Mouse (Mus musculus) liver, embryonic 11.5 days (tissue): ENCODE measurements around the gene Lysmd2. TPM values are rescaled to one million over a fixed set of nuclear protein-coding genes. Genes with fewer than 3 reads are reported as not detected.
"Not testable (repeated sequence)": the region's sequence is repeated elsewhere in the genome, so short reads cannot be mapped to it uniquely, and the experiment has no call there.

Experiments
- ATAC-seq: fragments of 200-750 bp; cut with Nextera tagmentation; replicated peaks from 2 replicates; pipeline ENCODE4 v1.8.0; 2017; ENCODE audit warnings: moderate number of reproducible peaks, mild to moderate bottlenecking, moderate TSS enrichment, moderate library complexity; ENCODE audit not compliant: low FRiP score
- DNase-seq: peaks from one replicate; pipeline ENCODE4 v3.0.0-alpha.2; 2017; ENCODE audit warnings: low spot score
- H3K27ac ChIP-seq: fragments of 300-500 bp; sonication (generic); 2 replicates; pipeline ENCODE4 v1.5.1; 2014; ENCODE audit warnings: mild to moderate bottlenecking, low read depth, low read length, control low read depth
- H3K27me3 ChIP-seq: fragments of 300-500 bp; sonication (generic); replicated peaks from 2 replicates; pipeline ENCODE4 v1.6.1; 2014; ENCODE audit warnings: low read length, mixed read lengths; ENCODE audit not compliant: control insufficient read depth, insufficient read depth
- H3K36me3 ChIP-seq: fragments of 300-500 bp; sonication (generic); 2 replicates; pipeline ENCODE4 v1.6.1; 2014; ENCODE audit warnings: mild to moderate bottlenecking, low read length, moderate library complexity, mixed read lengths; ENCODE audit not compliant: control insufficient read depth, insufficient read depth
- H3K4me1 ChIP-seq: fragments of 300-500 bp; sonication (generic); replicated peaks from 2 replicates; pipeline ENCODE4 v1.6.1; 2014; ENCODE audit warnings: low read length, mixed read lengths; ENCODE audit not compliant: control insufficient read depth, insufficient read depth
- H3K4me2 ChIP-seq: fragments of 300-500 bp; sonication (generic); 2 replicates; pipeline ENCODE4 v1.6.1; 2014; ENCODE audit warnings: mild to moderate bottlenecking, control low read depth, moderate library complexity
- H3K4me3 ChIP-seq: fragments of 300-500 bp; sonication (generic); 2 replicates; pipeline ENCODE4 v1.5.1; 2014; ENCODE audit warnings: low read depth, low read length, control low read depth
- H3K9ac ChIP-seq: fragments of 300-500 bp; sonication (generic); 2 replicates; pipeline ENCODE4 v1.6.1; 2014; ENCODE audit warnings: low read depth, low read length, control low read depth
- H3K9me3 ChIP-seq: fragments of 300-500 bp; sonication (generic); 2 replicates; pipeline ENCODE4 v1.6.1; 2016; ENCODE audit warnings: low read length, inconsistent platforms, mixed read lengths; ENCODE audit not compliant: control insufficient read depth
- WGBS: fragments of 180-500 bp; shearing (Covaris S2); extraction: QIAGEN DNeasy Blood & Tissue Kit; methylation state at CpG from one replicate; pipeline ENCODE4 v1.1.7; 2014; 5-methylcytosine and 5-hydroxymethylcytosine counted together
- polyA plus RNA-seq: library from polyadenylated mRNA; unstranded; fragments of >200 nt; fragmentation: Nextera tagmentation; extraction: Ambion mirVana; gene quantifications from 2 replicates; pipeline ENCODE4 v1.2.1, GENCODE M21; 2014

Lysmd2 gene
- polyA plus RNA-seq, 1 experiment from 2014 or later: 10.1 TPM

GRCm38 (mm10) chr9:75645405-75645804 is 19.9 kb downstream of the Lysmd2 start:
- no peaks in the 10 kb centered on the region for H3K4me1 ChIP-seq
- ATAC-seq: peak; percentile 61
- no peak overlapping the region for H3K27ac ChIP-seq
- no peak overlapping the region for H3K4me2 ChIP-seq
- no peaks in the 10 kb centered on the region for H3K27me3 ChIP-seq
- H3K36me3 ChIP-seq: no peaks in the 10 kb centered on the region
- WGBS: 41% methylated on average over 3 of the region's 3 CpGs
- no peak overlapping the region for H3K4me3 ChIP-seq
- no peak for DNase-seq
- no peak overlapping the region for H3K9ac ChIP-seq
- no peaks in the 10 kb centered on the region for H3K9me3 ChIP-seq

GRCm38 (mm10) chr9:75653981-75654911 is 28.7 kb downstream of the Lysmd2 start:
- ATAC-seq: peak; percentile 71; the same call in 1 of the 2 replicates
- WGBS: 37% methylated on average over 12 of the region's 12 CpGs
- Histone ChIP-seq H3K36me3 (no peaks in the 10 kb centered on the region), H3K9ac (no peak overlapping the region), H3K4me3 (no peak overlapping the region), H3K27me3 (no peaks in the 10 kb centered on the region), H3K9me3 (no peaks in the 10 kb centered on the region), H3K27ac (no peak overlapping the region; the same call in 1 of the 2 replicates), H3K4me1 (peaks cover 7% of the 10 kb centered on the region; the same call in 1 of the 2 replicates), H3K4me2 (no peak overlapping the region)
- no peak for DNase-seq

GRCm38 (mm10) chr9:75656456-75656855 is 30.9 kb downstream of the Lysmd2 start:
- 84% methylated on average over 3 of the region's 3 CpGs for WGBS
- H3K9me3 ChIP-seq, H3K4me3 ChIP-seq, H3K27ac ChIP-seq, DNase-seq, ATAC-seq, H3K4me1 ChIP-seq, H3K9ac ChIP-seq, H3K4me2 ChIP-seq, H3K27me3 ChIP-seq, H3K36me3 ChIP-seq: not testable (repeated sequence)

DNA sequence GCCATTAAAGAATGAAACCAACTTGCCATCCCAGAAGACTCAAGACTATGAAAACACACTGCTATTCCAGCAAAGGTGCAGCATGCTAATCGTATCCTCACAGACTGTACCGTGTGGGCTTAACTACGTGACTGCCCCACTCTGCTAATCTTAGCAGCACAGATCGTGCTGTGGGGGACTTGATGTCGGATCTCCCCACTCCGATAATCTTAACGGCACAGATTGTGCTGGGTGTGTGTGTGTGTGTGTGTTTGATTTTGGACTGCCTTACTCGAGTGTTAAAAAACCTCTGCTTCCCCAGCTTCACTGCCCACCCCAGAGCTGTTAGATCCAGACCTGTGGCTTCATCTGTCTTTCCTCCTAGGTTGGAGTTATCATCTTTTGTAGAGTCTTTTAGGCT is 35.4 kb downstream of the Lysmd2 start:
- ATAC-seq (no peak), DNase-seq (no peak)
- no peaks in the 10 kb centered on the region for H3K4me1 ChIP-seq
- 70% methylated on average over 8 of the region's 8 CpGs for WGBS
- no peak overlapping the region for H3K4me3 ChIP-seq
- no peaks in the 10 kb centered on the region for H3K9me3 ChIP-seq
- H3K36me3 ChIP-seq: no peaks in the 10 kb centered on the region
- no peak overlapping the region for H3K4me2 ChIP-seq
- H3K9ac ChIP-seq: no peak overlapping the region
- H3K27ac ChIP-seq: no peak overlapping the region
- H3K27me3 ChIP-seq: no peaks in the 10 kb centered on the region

DNA sequence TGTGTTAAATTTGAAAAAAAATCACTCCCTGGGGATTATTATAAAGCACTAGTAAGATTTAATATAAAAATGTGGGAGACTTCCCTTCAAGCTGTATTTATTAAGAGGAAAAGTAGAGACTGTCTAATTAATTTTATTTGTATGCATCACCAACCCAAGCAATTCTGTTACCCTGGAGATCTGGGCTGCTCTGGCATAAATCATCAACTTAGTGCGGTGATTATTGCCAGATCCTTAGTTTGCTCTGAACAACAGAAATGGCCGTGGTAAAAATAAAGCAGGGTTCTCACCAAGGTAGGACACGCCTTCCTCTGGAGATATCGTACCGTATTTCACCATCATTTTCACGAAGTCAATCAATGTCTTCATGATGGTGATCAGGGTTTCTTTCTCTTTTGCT is 39.8 kb downstream of the Lysmd2 start:
- no peak overlapping the region for H3K4me3 ChIP-seq
- no peak for DNase-seq
- H3K9ac ChIP-seq: no peak overlapping the region
- H3K9me3 ChIP-seq: no peaks in the 10 kb centered on the region
- no peaks in the 10 kb centered on the region for H3K27me3 ChIP-seq
- no peaks in the 10 kb centered on the region for H3K4me1 ChIP-seq
- H3K36me3 ChIP-seq: no peaks in the 10 kb centered on the region
- no peak for ATAC-seq
- H3K27ac ChIP-seq: no peak overlapping the region
- WGBS: 87% methylated on average over 6 of the region's 6 CpGs
- no peak overlapping the region for H3K4me2 ChIP-seq

GRCm38 (mm10) chr9:75666612-75667011 is 41.1 kb downstream of the Lysmd2 start:
- DNase-seq (no peak), ATAC-seq (no peak)
- Histone ChIP-seq H3K9ac (no peak overlapping the region), H3K27me3 (no peaks in the 10 kb centered on the region), H3K36me3 (no peaks in the 10 kb centered on the region), H3K9me3 (no peaks in the 10 kb centered on the region), H3K4me3 (no peak overlapping the region), H3K27ac (no peak overlapping the region), H3K4me1 (no peaks in the 10 kb centered on the region), H3K4me2 (no peak overlapping the region)
- WGBS: 64% methylated on average over 5 of the region's 5 CpGs

DNA sequence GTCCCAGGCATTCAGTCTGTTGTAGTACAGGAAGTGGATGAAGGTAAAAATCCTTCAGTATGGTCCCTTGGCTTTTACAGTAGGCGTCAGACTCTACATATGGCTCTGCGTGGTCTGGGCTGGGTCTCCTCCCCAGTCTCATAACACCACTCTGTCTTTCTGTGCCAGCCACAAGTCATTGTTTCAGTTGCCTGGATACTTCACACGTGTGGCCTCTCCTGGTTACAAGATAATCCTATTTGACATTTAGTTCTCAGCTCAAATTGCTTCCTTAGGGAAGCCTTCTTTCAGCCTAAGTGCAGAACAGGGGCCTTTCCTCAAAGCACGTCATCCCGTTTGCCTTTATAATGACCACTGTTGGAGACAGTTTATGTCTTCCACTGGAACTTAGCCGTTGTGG is 47.2 kb downstream of the Lysmd2 start:
- H3K4me2 ChIP-seq: no peak overlapping the region
- WGBS: 72% methylated on average over 6 of the region's 6 CpGs
- no peaks in the 10 kb centered on the region for H3K4me1 ChIP-seq
- DNase-seq (no peak), ATAC-seq (no peak)
- H3K27ac ChIP-seq: no peak overlapping the region
- H3K9ac ChIP-seq: no peak overlapping the region
- no peaks in the 10 kb centered on the region for H3K27me3 ChIP-seq
- H3K36me3 ChIP-seq: no peaks in the 10 kb centered on the region
- H3K4me3 ChIP-seq: no peak overlapping the region
- H3K9me3 ChIP-seq: no peaks in the 10 kb centered on the region

DNA sequence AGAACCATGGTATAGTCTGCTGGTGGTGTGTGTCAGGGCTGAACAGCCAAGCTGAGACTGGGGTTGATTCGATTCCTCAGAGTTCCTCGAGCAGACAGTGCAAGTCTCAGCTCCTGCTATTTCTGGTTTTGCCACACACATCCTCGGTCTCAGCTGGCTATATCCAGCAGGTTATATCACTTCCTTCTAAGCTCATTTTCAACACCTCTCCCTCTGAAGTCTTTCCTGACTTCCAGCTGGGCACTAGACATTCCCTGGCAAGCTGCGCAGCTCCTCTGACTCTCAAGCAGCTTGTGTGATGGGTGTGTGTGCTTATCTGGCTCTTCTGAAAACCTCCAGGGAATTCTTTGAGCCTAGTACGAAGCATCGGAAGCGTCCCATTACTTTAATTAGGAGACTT is 50.7 kb downstream of the Lysmd2 start:
- no peak overlapping the region for H3K4me3 ChIP-seq
- no peaks in the 10 kb centered on the region for H3K4me1 ChIP-seq
- DNase-seq (no peak), ATAC-seq (no peak)
- H3K9ac ChIP-seq: no peak overlapping the region
- WGBS: 73% methylated on average over 7 of the region's 7 CpGs
- no peak overlapping the region for H3K4me2 ChIP-seq
- no peak overlapping the region for H3K27ac ChIP-seq
- H3K36me3 ChIP-seq: no peaks in the 10 kb centered on the region
- H3K9me3 ChIP-seq: no peaks in the 10 kb centered on the region
- H3K27me3 ChIP-seq: no peaks in the 10 kb centered on the region

- no peaks in the 10 kb centered on the region for H3K9me3 ChIP-seq
- no peak overlapping the region for H3K9ac ChIP-seq
- no peaks in the 10 kb centered on the region for H3K27me3 ChIP-seq
- WGBS: 81% methylated on average over 7 of the region's 7 CpGs
- no peaks in the 10 kb centered on the region for H3K4me1 ChIP-seq
- H3K27ac ChIP-seq: no peak overlapping the region
- H3K36me3 ChIP-seq: no peaks in the 10 kb centered on the region
- H3K4me3 ChIP-seq: no peak overlapping the region
- no peak for ATAC-seq
- no peak overlapping the region for H3K4me2 ChIP-seq
- DNase-seq: no peak
Observed at GRCm38 (mm10) chr9:75678341-75678740, 52.8 kb downstream of the Lysmd2 start.
